Mouse (Mus musculus): ENCODE measurements around the gene Cdkn1b. TPM values are rescaled to one million over a fixed set of nuclear protein-coding genes. Genes with fewer than 3 reads are reported as not detected.
A peak's percentile ranks its signal among the peaks of the same experiment; 100 is the strongest.

Cdkn1b gene
- polyA plus RNA-seq, 1 experiment: 45.6 TPM

- WGBS: 52% methylated on average over 2 of the region's 2 CpGs
- Histone ChIP-seq H3K4me3 (replicated peaks; ENCODE audit: insufficient read depth, low read depth, low read length) (no peak overlapping the region), H3K27me3 (ENCODE audit: control insufficient read depth, insufficient read depth, low read length) (no peaks in the 10 kb centered on the region), H3K27ac (ENCODE audit: insufficient read depth, low read length) (no peak overlapping the region), H3K4me1 (ENCODE audit: control insufficient read depth, insufficient read depth, low read length) (no peaks in the 10 kb centered on the region)
- TF ChIP-seq POLR2A (IDR thresholded peaks at IDR 0.05; ENCODE audit: borderline replicate concordance, insufficient read depth, low read length) (no peak), CTCF (IDR thresholded peaks at IDR 0.05; ENCODE audit: borderline replicate concordance, insufficient read depth, low read depth, low read length) (no peak)
- no peak for DNase-seq
Observed at GRCm38 (mm10) chr6:134933207-134933558, 13.0 kb downstream of the Cdkn1b start.

GRCm38 (mm10) chr6:134934305-134934704 is 14.1 kb downstream of the Cdkn1b start:
- no peak for DNase-seq
- Histone ChIP-seq H3K27ac (ENCODE audit: insufficient read depth, low read length) (no peak overlapping the region), H3K27me3 (ENCODE audit: control insufficient read depth, insufficient read depth, low read length) (no peaks in the 10 kb centered on the region), H3K4me3 (replicated peaks; ENCODE audit: insufficient read depth, low read depth, low read length) (no peak overlapping the region), H3K4me1 (ENCODE audit: control insufficient read depth, insufficient read depth, low read length) (no peaks in the 10 kb centered on the region)
- WGBS: 94% methylated on average over 5 of the region's 5 CpGs
- TF ChIP-seq CTCF (IDR thresholded peaks at IDR 0.05; ENCODE audit: borderline replicate concordance, insufficient read depth, low read depth, low read length): no peak
- TF ChIP-seq POLR2A (IDR thresholded peaks at IDR 0.05; ENCODE audit: borderline replicate concordance, insufficient read depth, low read length): no peak

GRCm38 (mm10) chr6:134939781-134940180 is 19.6 kb downstream of the Cdkn1b start:
- no peak overlapping the region for H3K4me3 ChIP-seq (replicated peaks; ENCODE audit: insufficient read depth, low read depth, low read length)
- WGBS: 85% methylated on average over 4 of the region's 4 CpGs
- TF ChIP-seq POLR2A (IDR thresholded peaks at IDR 0.05; ENCODE audit: borderline replicate concordance, insufficient read depth, low read length) (no peak), CTCF (IDR thresholded peaks at IDR 0.05; ENCODE audit: borderline replicate concordance, insufficient read depth, low read depth, low read length) (no peak)
- H3K27me3 ChIP-seq (ENCODE audit: control insufficient read depth, insufficient read depth, low read length): no peaks in the 10 kb centered on the region
- no peaks in the 10 kb centered on the region for H3K4me1 ChIP-seq (ENCODE audit: control insufficient read depth, insufficient read depth, low read length)
- DNase-seq: no peak
- H3K27ac ChIP-seq (ENCODE audit: insufficient read depth, low read length): no peak overlapping the region

GRCm38 (mm10) chr6:134943759-134944407 is 23.7 kb downstream of the Cdkn1b start:
- no peak overlapping the region for H3K27ac ChIP-seq (ENCODE audit: insufficient read depth, low read length)
- no peak overlapping the region for H3K4me3 ChIP-seq (replicated peaks; ENCODE audit: insufficient read depth, low read depth, low read length)
- H3K27me3 ChIP-seq (ENCODE audit: control insufficient read depth, insufficient read depth, low read length): no peaks in the 10 kb centered on the region
- no peaks in the 10 kb centered on the region for H3K4me1 ChIP-seq (ENCODE audit: control insufficient read depth, insufficient read depth, low read length)
- TF ChIP-seq CTCF (IDR thresholded peaks at IDR 0.05; ENCODE audit: borderline replicate concordance, insufficient read depth, low read depth, low read length): no peak
- no peak for DNase-seq
- 87% methylated on average over 13 of the region's 13 CpGs for WGBS

- H3K4me1 ChIP-seq (ENCODE audit: control insufficient read depth, insufficient read depth, low read length): no peaks in the 10 kb centered on the region
- 63% methylated on average over 6 of the region's 6 CpGs for WGBS
- TF ChIP-seq POLR2A (IDR thresholded peaks at IDR 0.05; ENCODE audit: borderline replicate concordance, insufficient read depth, low read length) (no peak), CTCF (IDR thresholded peaks at IDR 0.05; ENCODE audit: borderline replicate concordance, insufficient read depth, low read depth, low read length) (no peak)
Observed at GRCm38 (mm10) chr6:134946054-134946453, 25.9 kb downstream of the Cdkn1b start.

GRCm38 (mm10) chr6:134946858-134947257 is 26.7 kb downstream of the Cdkn1b start:
- no peaks in the 10 kb centered on the region for H3K27me3 ChIP-seq (ENCODE audit: control insufficient read depth, insufficient read depth, low read length)
- H3K4me1 ChIP-seq (ENCODE audit: control insufficient read depth, insufficient read depth, low read length): no peaks in the 10 kb centered on the region
- WGBS: 76% methylated on average over 9 of the region's 9 CpGs
- TF ChIP-seq POLR2A (IDR thresholded peaks at IDR 0.05; ENCODE audit: borderline replicate concordance, insufficient read depth, low read length) (no peak), CTCF (IDR thresholded peaks at IDR 0.05; ENCODE audit: borderline replicate concordance, insufficient read depth, low read depth, low read length) (no peak)
- no peak overlapping the region for H3K27ac ChIP-seq (ENCODE audit: insufficient read depth, low read length)
- H3K4me3 ChIP-seq (replicated peaks; ENCODE audit: insufficient read depth, low read depth, low read length): no peak overlapping the region
- DNase-seq: no peak

More at GRCm38 (mm10) chr6:134946054-134946453, 25.9 kb downstream of the Cdkn1b start:
- no peak overlapping the region for H3K4me3 ChIP-seq (replicated peaks; ENCODE audit: insufficient read depth, low read depth, low read length)
- no peak overlapping the region for H3K27ac ChIP-seq (ENCODE audit: insufficient read depth, low read length)
- H3K27me3 ChIP-seq (ENCODE audit: control insufficient read depth, insufficient read depth, low read length): no peaks in the 10 kb centered on the region
- no peak for DNase-seq

GRCm38 (mm10) chr6:134947311-134948087 is 27.3 kb downstream of the Cdkn1b start:
- H3K27me3 ChIP-seq (ENCODE audit: control insufficient read depth, insufficient read depth, low read length): no peaks in the 10 kb centered on the region
- TF ChIP-seq POLR2A (IDR thresholded peaks at IDR 0.05; ENCODE audit: borderline replicate concordance, insufficient read depth, low read length): no peak
- peak; percentile 69; the same call in 1 of the 2 replicates for TF ChIP-seq CTCF (IDR thresholded peaks at IDR 0.05; ENCODE audit: borderline replicate concordance, insufficient read depth, low read depth, low read length)
- peak; percentile 69 to 75 for DNase-seq
- no peak overlapping the region for H3K27ac ChIP-seq (ENCODE audit: insufficient read depth, low read length)
- no peak overlapping the region for H3K4me3 ChIP-seq (replicated peaks; ENCODE audit: insufficient read depth, low read depth, low read length)
- 39% methylated on average over 13 of the region's 13 CpGs for WGBS
- no peaks in the 10 kb centered on the region for H3K4me1 ChIP-seq (ENCODE audit: control insufficient read depth, insufficient read depth, low read length)

- TF ChIP-seq POLR2A (IDR thresholded peaks at IDR 0.05; ENCODE audit: borderline replicate concordance, insufficient read depth, low read length): no peak
- TF ChIP-seq CTCF (IDR thresholded peaks at IDR 0.05; ENCODE audit: borderline replicate concordance, insufficient read depth, low read depth, low read length): no peak
- Histone ChIP-seq H3K4me3 (replicated peaks; ENCODE audit: insufficient read depth, low read depth, low read length) (no peak overlapping the region), H3K27ac (ENCODE audit: insufficient read depth, low read length) (no peak overlapping the region), H3K4me1 (ENCODE audit: control insufficient read depth, insufficient read depth, low read length) (no peaks in the 10 kb centered on the region), H3K27me3 (ENCODE audit: control insufficient read depth, insufficient read depth, low read length) (no peaks in the 10 kb centered on the region)
- WGBS: 76% methylated on average over 11 of the region's 11 CpGs
- no peak for DNase-seq
Observed at GRCm38 (mm10) chr6:134948522-134949061, 28.4 kb downstream of the Cdkn1b start.
